8 mouse cellular contexts compared by ENCODE assay signal in genomic region chr10:116019086-116019860, GRCm38 (mm10). TPM values are rescaled to one million over a fixed set of nuclear protein-coding genes. Genes with fewer than 3 reads are reported as not detected.
A peak's percentile ranks its signal among the peaks of the same experiment; 100 is the strongest.
DNase-seq lines count a peak whose midpoint lies in the region; ATAC-seq and TF ChIP-seq lines count a peak whose summit lies in the region.

No protein-coding gene starts in this region.

- H3K9me3 ChIP-seq in heart, postnatal 0 days (replicated peaks; ENCODE audit: control insufficient read depth, low read length): no peaks in the 10 kb centered on the region
- no peaks in the 10 kb centered on the region for H3K9me3 ChIP-seq in embryonic facial prominence, embryonic 10.5 days
- H3K9me3 ChIP-seq in hindbrain, embryonic 14.5 days (ENCODE audit: control insufficient read depth, low read length): peaks cover 4% of the 10 kb centered on the region; the same call in 1 of the 2 replicates

- in situ Hi-C loops in Patski (cut with MboI; ENCODE audit: low pct_unique_long_range_greater_than_20kb): no loop called here

- H3K27ac ChIP-seq in heart, postnatal 0 days (ENCODE audit: low read depth): no peak overlapping the region
- no peak overlapping the region for H3K27ac ChIP-seq in embryonic facial prominence, embryonic 10.5 days (replicated peaks)
- peak overlapping the region; percentile 78 for H3K27ac ChIP-seq in hindbrain, embryonic 14.5 days

- no peak overlapping the region for H3K9ac ChIP-seq in heart, postnatal 0 days (replicated peaks; ENCODE audit: low read depth, low read length)
- peak overlapping the region; percentile 61 for H3K9ac ChIP-seq in hindbrain, embryonic 14.5 days

- TF ChIP-seq EP300 in heart, postnatal 0 days (IDR thresholded peaks at IDR 0.05; ENCODE audit: low read depth): no peak

- DNase-seq in heart, postnatal 0 days (ENCODE audit: low spot score): peak; percentile 47
- no peak for DNase-seq in heart, adult 9 months (ENCODE audit: low spot score in 2 of 2)
- DNase-seq in Patski (ENCODE audit: low read depth, low spot score): peak; percentile 6
- DNase-seq in embryonic facial prominence, embryonic 10.5 days (ENCODE audit: low spot score): peak; percentile 60
- DNase-seq in hindbrain, embryonic 14.5 days (ENCODE audit: low spot score): peak; percentile 62
- DNase-seq in left cerebral cortex, postnatal 4 days: peak; percentile 50
- peak; percentile 55 to 59 for DNase-seq in right cerebral cortex, adult 2 months (ENCODE audit: low spot score in 2 of 2)
- no peak for DNase-seq in thymus, adult 18-20 months

- H3K4me1 ChIP-seq in heart, postnatal 0 days (ENCODE audit: control insufficient read depth, insufficient read depth): 0 out of 2 replicates have a peak, but pooled peaks cover 4% of the 10 kb centered on the region
- peaks cover 25% of the 10 kb centered on the region for H3K4me1 ChIP-seq in embryonic facial prominence, embryonic 10.5 days
- no peaks in the 10 kb centered on the region for H3K4me1 ChIP-seq in hindbrain, embryonic 14.5 days (replicated peaks; ENCODE audit: control insufficient read depth, insufficient read depth, low read length)

- no peaks in the 10 kb centered on the region for H3K36me3 ChIP-seq in heart, postnatal 0 days (replicated peaks; ENCODE audit: control insufficient read depth, insufficient read depth, low read length)
- H3K36me3 ChIP-seq in embryonic facial prominence, embryonic 10.5 days (replicated peaks): no peaks in the 10 kb centered on the region
- no peaks in the 10 kb centered on the region for H3K36me3 ChIP-seq in hindbrain, embryonic 14.5 days (replicated peaks; ENCODE audit: control insufficient read depth, insufficient read depth)

- intact Hi-C loops in left cerebral cortex, postnatal 4 days (cut with DNase I): loop anchor here (10.0 kb wide), 1 partner anchor 176 kb away; no protein-coding TSS in a partner anchor

- TF ChIP-seq CTCF in heart, postnatal 0 days (IDR thresholded peaks at IDR 0.05; ENCODE audit: low read depth): no peak
- TF ChIP-seq CTCF in Patski (IDR thresholded peaks at IDR 0.05): no peak

- H3K4me3 ChIP-seq in heart, postnatal 0 days (ENCODE audit: low read depth, low read length): no peak overlapping the region
- peak overlapping the region; percentile 58 for H3K4me3 ChIP-seq in embryonic facial prominence, embryonic 10.5 days
- H3K4me3 ChIP-seq in hindbrain, embryonic 14.5 days (replicated peaks; ENCODE audit: low read length): peak overlapping the region; percentile 48

- no peak; the same call in 1 of the 2 replicates for ATAC-seq in heart, postnatal 0 days (ENCODE audit: insufficient read depth, low read depth)
- ATAC-seq in Patski: no peak
- ATAC-seq in hindbrain, embryonic 14.5 days (ENCODE audit: low FRiP score): peak; percentile 26

- POLR2A ChIA-PET in Patski (lab: Charles Lee): no interaction called here

- CTCF ChIA-PET in Patski (lab: Charles Lee): no interaction called here

- WGBS in heart, postnatal 0 days: 10% methylated on average over 20 of the region's 20 CpGs
- WGBS in embryonic facial prominence, embryonic 10.5 days: 11% methylated on average over 20 of the region's 20 CpGs
- WGBS in hindbrain, embryonic 14.5 days: 7% methylated on average over 20 of the region's 20 CpGs

- no peak overlapping the region for H3K4me2 ChIP-seq in heart, postnatal 0 days (ENCODE audit: low read depth, low read length)
- H3K4me2 ChIP-seq in hindbrain, embryonic 14.5 days (replicated peaks): peak overlapping the region; percentile 65

- peaks cover 16% of the 10 kb centered on the region for H3K27me3 ChIP-seq in heart, postnatal 0 days (ENCODE audit: control insufficient read depth, insufficient read depth, low read length)
- no peaks in the 10 kb centered on the region for H3K27me3 ChIP-seq in Patski
- peaks cover 10% of the 10 kb centered on the region for H3K27me3 ChIP-seq in embryonic facial prominence, embryonic 10.5 days (replicated peaks; ENCODE audit: low read depth, poor library complexity, severe bottlenecking)
- no peaks in the 10 kb centered on the region for H3K27me3 ChIP-seq in hindbrain, embryonic 14.5 days (ENCODE audit: control insufficient read depth, insufficient read depth, low read length)

RNA-seq across cellular contexts. Expression of gene Ptprr, which starts 1.3 kb away (rescaled TPM):
- total RNA-seq in heart, postnatal 0 days (2014; rRNA removed; ENCODE audit: low replicate concordance): 0.31 TPM in 1 of 2 replicates, not detected in the other
- 0.65 and 0.75 TPM in 2 replicates for polyA plus RNA-seq in heart, postnatal 0 days (2015; fragmentation: Nextera tagmentation; extraction: Ambion mirVana)
- 0.32 TPM for polyA plus RNA-seq in Patski (2021)
- polyA plus RNA-seq in embryonic facial prominence, embryonic 10.5 days (2016; fragmentation: Nextera tagmentation; extraction: Ambion mirVana): 0.85 and 0.97 TPM in 2 replicates
- 21.5 and 26.8 TPM in 2 replicates for polyA plus RNA-seq in hindbrain, embryonic 14.5 days (2014; fragmentation: Nextera tagmentation; extraction: Ambion mirVana)
- total RNA-seq in left cerebral cortex, postnatal 4 days (2021): 10 to 100 TPM; 22.0 to 23.5 TPM

Comparison
In these comparisons a context has a peak if more than half of its experiments do, and no peak if none do; other contexts are left out.
1. DNase-seq: peak in heart, postnatal 0 days (single experiment), Patski (single experiment), embryonic facial prominence, embryonic 10.5 days (single experiment), hindbrain, embryonic 14.5 days (single experiment), left cerebral cortex, postnatal 4 days (single experiment) and right cerebral cortex, adult 2 months (2 of 2); none in heart, adult 9 months (0 of 2) and thymus, adult 18-20 months (0 of 2).
2. RNA of gene Ptprr, which starts 1.3 kb away (polyA plus RNA-seq): 21.5 to 26.8 TPM in hindbrain, embryonic 14.5 days; 0.85 to 0.97 TPM in embryonic facial prominence, embryonic 10.5 days, 0.65 to 0.75 TPM in heart, postnatal 0 days and 0.32 TPM in Patski (single experiment); every median in the first group is over 10 times any median in the second.